ENCODE assay signal across 20 mouse cellular contexts in genomic region chr7:122909296-122909695, GRCm38 (mm10). TPM values are rescaled to one million over a fixed set of nuclear protein-coding genes. Genes with fewer than 3 reads are reported as not detected.
A peak's percentile ranks its signal among the peaks of the same experiment; 100 is the strongest.
DNase-seq lines count a peak whose midpoint lies in the region; ATAC-seq and TF ChIP-seq lines count a peak whose summit lies in the region.
"Had no signal": no experiment of that assay in that cellular context is flagged by ENCODE, and none has a peak within 500 bp of the region (broad histone marks: within the 10 kb centered on the region; RNA-seq: fewer than 3 reads in every experiment).

No protein-coding gene starts in this region.

- no peak overlapping the region for H3K9ac ChIP-seq in kidney, embryonic 16.5 days (replicated peaks; ENCODE audit: low read length)
- no peak overlapping the region for H3K9ac ChIP-seq in lung, embryonic 14.5 days
- H3K9ac ChIP-seq: embryonic facial prominence, embryonic 15.5 days; forebrain, embryonic 12.5 days; midbrain, embryonic 13.5 days had no signal

- ATAC-seq in kidney, embryonic 16.5 days (ENCODE audit: low FRiP score, low TSS enrichment): no peak
- no peak for ATAC-seq in lung, embryonic 14.5 days (ENCODE audit: insufficient read depth)
- ATAC-seq: activated CD4-positive, CD25-positive, alpha-beta regulatory T cell, adult 4 months; hindbrain, embryonic 16.5 days; midbrain, embryonic 13.5 days had no signal

- H3K4me3 ChIP-seq in kidney, adult 2 months (ENCODE audit: insufficient read depth, low read depth, low read length): no peak overlapping the region
- no peak overlapping the region for H3K4me3 ChIP-seq in kidney, embryonic 16.5 days (ENCODE audit: low read length)
- no peak overlapping the region for H3K4me3 ChIP-seq in lung, embryonic 14.5 days (ENCODE audit: low read depth, low read length)
- H3K4me3 ChIP-seq: embryonic facial prominence, embryonic 15.5 days; forebrain, embryonic 12.5 days; heart, embryonic 10.5 days; midbrain, embryonic 13.5 days had no signal

- no peaks in the 10 kb centered on the region for H3K9me3 ChIP-seq in kidney, embryonic 16.5 days (ENCODE audit: low read length)
- no peaks in the 10 kb centered on the region for H3K9me3 ChIP-seq in lung, embryonic 14.5 days (ENCODE audit: low read depth, low read length)
- H3K9me3 ChIP-seq: embryonic facial prominence, embryonic 15.5 days; forebrain, embryonic 12.5 days; heart, embryonic 10.5 days; midbrain, embryonic 13.5 days had no signal

- H3K36me3 ChIP-seq in kidney, adult 2 months (ENCODE audit: control insufficient read depth, insufficient read depth, low read length): no peaks in the 10 kb centered on the region
- H3K36me3 ChIP-seq in kidney, embryonic 16.5 days (ENCODE audit: insufficient read depth, low read length): no peaks in the 10 kb centered on the region
- H3K36me3 ChIP-seq in lung, embryonic 14.5 days (ENCODE audit: insufficient read depth): no peaks in the 10 kb centered on the region
- H3K36me3 ChIP-seq: embryonic facial prominence, embryonic 15.5 days; forebrain, embryonic 12.5 days; heart, embryonic 10.5 days; midbrain, embryonic 13.5 days had no signal

- H3K4me2 ChIP-seq in kidney, embryonic 16.5 days (replicated peaks; ENCODE audit: low read depth, low read length): no peak overlapping the region
- no peak overlapping the region for H3K4me2 ChIP-seq in lung, embryonic 14.5 days
- H3K4me2 ChIP-seq: embryonic facial prominence, embryonic 15.5 days; forebrain, embryonic 12.5 days; liver, embryonic 11.5 days; midbrain, embryonic 13.5 days had no signal

- no peak for TF ChIP-seq POLR2A in kidney, adult 2 months (IDR thresholded peaks at IDR 0.05; ENCODE audit: low read depth, low read length)

- no peaks in the 10 kb centered on the region for H3K27me3 ChIP-seq in kidney, adult 2 months (replicated peaks; ENCODE audit: control insufficient read depth, insufficient read depth, low read length)
- no peaks in the 10 kb centered on the region for H3K27me3 ChIP-seq in kidney, embryonic 16.5 days (ENCODE audit: insufficient read depth, low read length)
- no peaks in the 10 kb centered on the region for H3K27me3 ChIP-seq in lung, embryonic 14.5 days (ENCODE audit: insufficient read depth, low read length)
- H3K27me3 ChIP-seq: embryonic facial prominence, embryonic 15.5 days; forebrain, embryonic 12.5 days; midbrain, embryonic 13.5 days had no signal

- H3K4me1 ChIP-seq in kidney, adult 2 months (ENCODE audit: control insufficient read depth, insufficient read depth, low read length): no peaks in the 10 kb centered on the region
- H3K4me1 ChIP-seq in kidney, embryonic 16.5 days (ENCODE audit: insufficient read depth, low read length): no peaks in the 10 kb centered on the region
- H3K4me1 ChIP-seq in lung, embryonic 14.5 days (ENCODE audit: insufficient read depth): no peaks in the 10 kb centered on the region
- H3K4me1 ChIP-seq: embryonic facial prominence, embryonic 15.5 days; forebrain, embryonic 12.5 days; heart, embryonic 10.5 days; midbrain, embryonic 13.5 days had no signal

- 84% methylated on average over 8 of the region's 8 CpGs for WGBS in kidney, adult 2 months
- 86% methylated on average over 8 of the region's 8 CpGs for WGBS in kidney, embryonic 16.5 days
- WGBS in lung, embryonic 14.5 days: 73% methylated on average over 8 of the region's 8 CpGs

- peak; percentile 1 to 38 for DNase-seq in adrenal gland, postnatal 36 days
- DNase-seq in adrenal gland, adult 8-10 months: no peak
- peak; percentile 7 for DNase-seq in kidney, adult 2 months
- peak; percentile 15 for DNase-seq in lung, embryonic 14.5 days
- DNase-seq in lung, postnatal 25 days (ENCODE audit: low spot score): no peak
- DNase-seq in right cerebral cortex, postnatal 25 days: peak; percentile 18
- no peak for DNase-seq in ovary, postnatal 36 days (ENCODE audit: low spot score)
- DNase-seq: cerebellum, adult 2 months; gastrocnemius, postnatal 10 days; heart, postnatal 14 days; thymus, postnatal 4 days had no signal

- H3K27ac ChIP-seq in kidney, adult 2 months (ENCODE audit: insufficient read depth, low read depth, low read length): no peak overlapping the region
- H3K27ac ChIP-seq in kidney, embryonic 16.5 days (ENCODE audit: low read length): no peak overlapping the region
- H3K27ac ChIP-seq in lung, embryonic 14.5 days (ENCODE audit: low read depth): no peak overlapping the region
- H3K27ac ChIP-seq: embryonic facial prominence, embryonic 15.5 days; forebrain, embryonic 12.5 days; heart, embryonic 10.5 days; macrophage; midbrain, embryonic 13.5 days had no signal

- no peak for TF ChIP-seq CTCF in kidney, adult 2 months (conservative IDR thresholded peaks at IDR 0.05; ENCODE audit: insufficient read depth, insufficient read length, low read depth, low read length)
- TF ChIP-seq CTCF in lung, embryonic 14.5 days (IDR thresholded peaks at IDR 0.05; ENCODE audit: low read depth): no peak

RNA-seq across cellular contexts. Expression of gene Rbbp6, which starts 56.2 kb away (rescaled TPM):
- 10 to 100 TPM; 56.5 to 63.1 TPM for total RNA-seq in adrenal gland, postnatal 36 days (2021)
- total RNA-seq in adrenal gland, adult 8-10 months (2022): 10 to 100 TPM; 51.6 to 74.1 (median 63.1) TPM
- 7.2 and 11.1 TPM in 2 replicates for polyA plus RNA-seq in kidney, adult 2 months (2012; rRNA removed)
- polyA plus RNA-seq in kidney, embryonic 16.5 days (2015; fragmentation: Nextera tagmentation; extraction: Ambion mirVana): 23.5 and 28.4 TPM in 2 replicates
- 33.2 and 34.0 TPM in 2 replicates for polyA plus RNA-seq in lung, embryonic 14.5 days (2014; fragmentation: Nextera tagmentation; extraction: Ambion mirVana)

Comparison
In these comparisons a context has a peak if more than half of its experiments do, and no peak if none do; other contexts are left out.
1. DNase-seq: peak in adrenal gland, postnatal 36 days (2 of 2), kidney, adult 2 months (single experiment), lung, embryonic 14.5 days (single experiment) and right cerebral cortex, postnatal 25 days (single experiment); none in adrenal gland, adult 8-10 months (single experiment), lung, postnatal 25 days (single experiment) and ovary, postnatal 36 days (single experiment).